Comparison of ENCODE assay signal across 7 mouse cellular contexts in the genomic region with DNA sequence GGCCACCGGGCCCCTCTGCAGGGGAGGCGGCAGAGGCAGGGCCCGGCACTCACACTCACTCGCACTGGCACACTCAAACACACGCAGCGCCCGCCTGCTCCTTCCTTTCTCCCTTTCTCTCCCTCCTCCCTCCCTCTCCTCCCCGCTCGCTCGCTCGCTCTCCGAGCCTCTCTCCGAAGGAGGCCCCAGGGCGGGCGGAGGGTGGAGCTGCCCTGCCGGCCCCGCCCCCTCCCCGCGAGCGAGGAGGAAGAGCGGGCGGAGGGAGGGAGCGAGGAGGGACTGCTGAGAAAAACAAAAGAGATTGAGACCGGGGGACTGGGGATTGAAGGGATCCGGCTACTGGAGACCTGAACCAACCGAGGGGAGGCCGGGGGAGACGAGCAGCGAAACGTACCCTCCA. TPM values are rescaled to one million over a fixed set of nuclear protein-coding genes. Genes with fewer than 3 reads are reported as not detected.
DNase-seq lines count a peak whose midpoint lies in the region; ATAC-seq and TF ChIP-seq lines count a peak whose summit lies in the region.

No protein-coding gene starts in this region.

- peak; percentile 70 for ATAC-seq in hindbrain, postnatal 0 days

- H3K9me3 ChIP-seq in hindbrain, postnatal 0 days (ENCODE audit: low read length), result no peaks in the 10 kb centered on the region
- no peaks in the 10 kb centered on the region for H3K9me3 ChIP-seq in midbrain, embryonic 10.5 days (replicated peaks)

- H3K36me3 ChIP-seq in hindbrain, postnatal 0 days (ENCODE audit: insufficient read depth, low read length), result peaks cover 16% of the 10 kb centered on the region
- H3K36me3 ChIP-seq in midbrain, embryonic 10.5 days, result peaks cover 27% of the 10 kb centered on the region

- H3K4me3 ChIP-seq in gastrocnemius, adult 2 months, result peak overlapping the region; percentile 83
- H3K4me3 ChIP-seq in hindbrain, postnatal 0 days (ENCODE audit: low read length), result peak overlapping the region; percentile 58
- peak overlapping the region; percentile 98 for H3K4me3 ChIP-seq in midbrain, embryonic 10.5 days

- H3K4me1 ChIP-seq in hindbrain, postnatal 0 days (ENCODE audit: insufficient read depth, low read length), result peaks cover 53% of the 10 kb centered on the region
- H3K4me1 ChIP-seq in midbrain, embryonic 10.5 days, result peaks cover 81% of the 10 kb centered on the region

- TF ChIP-seq CTCF in gastrocnemius, adult 2 months (IDR thresholded peaks at IDR 0.05), result no peak
- TF ChIP-seq CTCF in hindbrain, postnatal 0 days (IDR thresholded peaks at IDR 0.05; ENCODE audit: low read depth), result no peak

- peak overlapping the region; percentile 97 for H3K27ac ChIP-seq in gastrocnemius, adult 2 months
- peak overlapping the region; percentile 82 for H3K27ac ChIP-seq in hindbrain, postnatal 0 days
- H3K27ac ChIP-seq in midbrain, embryonic 10.5 days (replicated peaks), result peak overlapping the region; percentile 98

- DNase-seq in adipocyte (ENCODE audit: low spot score), result peak; percentile 90
- peak; percentile 60 to 82 for DNase-seq in cerebellum, postnatal 4 days (ENCODE audit: low spot score in 2 of 2)
- peak; percentile 93 for DNase-seq in gastrocnemius, adult 2 months
- peak; percentile 95 for DNase-seq in hindbrain, postnatal 0 days (ENCODE audit: low spot score)
- DNase-seq in left cerebral cortex, postnatal 36 days (ENCODE audit: low spot score in 2 of 2), result peak; percentile 78 to 89
- peak; percentile 93 for DNase-seq in midbrain, embryonic 10.5 days (ENCODE audit: low spot score)
- DNase-seq in skeletal muscle tissue, adult 2 months (ENCODE audit: low read depth, low spot score), result peak; percentile 65

- H3K4me2 ChIP-seq in hindbrain, postnatal 0 days (ENCODE audit: low read depth, low read length), result peak overlapping the region; percentile 82

- intact Hi-C loops in gastrocnemius, adult 2 months (cut with DNase I), result no loop called here
- intact Hi-C loops in left cerebral cortex, postnatal 36 days (cut with DNase I), result no loop called here

- H3K9ac ChIP-seq in hindbrain, postnatal 0 days (replicated peaks; ENCODE audit: low read length), result peak overlapping the region; percentile 67

- no peaks in the 10 kb centered on the region for H3K27me3 ChIP-seq in hindbrain, postnatal 0 days (ENCODE audit: insufficient read depth, low read length)
- H3K27me3 ChIP-seq in midbrain, embryonic 10.5 days (ENCODE audit: low read depth, poor library complexity, severe bottlenecking), result no peaks in the 10 kb centered on the region

- WGBS in hindbrain, postnatal 0 days, result 2% methylated on average over 16 of the region's 30 CpGs
- WGBS in midbrain, embryonic 10.5 days, result 1% methylated on average over 28 of the region's 30 CpGs

RNA-seq across cellular contexts. Expression of gene Pprc1, which starts 5.2 kb away (rescaled TPM):
- total RNA-seq in gastrocnemius, adult 2 months (2021), result 10 to 100 TPM; 15.0 to 24.0 TPM
- total RNA-seq in hindbrain, postnatal 0 days (2014; rRNA removed), result 9.3 and 25.0 TPM in 2 replicates
- 7.9 and 9.0 TPM in 2 replicates for polyA plus RNA-seq in hindbrain, postnatal 0 days (2015; fragmentation: Nextera tagmentation; extraction: Ambion mirVana)
- 10 to 100 TPM; 20.5 to 25.5 TPM for total RNA-seq in left cerebral cortex, postnatal 36 days (2021)
- 41.8 and 45.9 TPM in 2 replicates for polyA plus RNA-seq in midbrain, embryonic 10.5 days (2016; fragmentation: Nextera tagmentation; extraction: Ambion mirVana)

RNA-seq across cellular contexts. Expression of gene Ldb1, which starts 5.5 kb away (rescaled TPM):
- total RNA-seq in gastrocnemius, adult 2 months (2021), result 10 to 100 TPM; 17.8 to 19.5 TPM
- total RNA-seq in hindbrain, postnatal 0 days (2014; rRNA removed), result 139 and 140 TPM in 2 replicates
- polyA plus RNA-seq in hindbrain, postnatal 0 days (2015; fragmentation: Nextera tagmentation; extraction: Ambion mirVana), result 76.8 and 83.0 TPM in 2 replicates
- total RNA-seq in left cerebral cortex, postnatal 36 days (2021), result 100 to 1,000 TPM; 108 to 118 TPM
- 79.0 and 79.2 TPM in 2 replicates for polyA plus RNA-seq in midbrain, embryonic 10.5 days (2016; fragmentation: Nextera tagmentation; extraction: Ambion mirVana)

RNA-seq across cellular contexts. Expression of gene Hps6, which starts 36.2 kb away (rescaled TPM):
- total RNA-seq in gastrocnemius, adult 2 months (2021), result 1 to 10 TPM; 3.4 to 3.9 TPM
- total RNA-seq in hindbrain, postnatal 0 days (2014; rRNA removed), result 10.6 and 13.1 TPM in 2 replicates
- polyA plus RNA-seq in hindbrain, postnatal 0 days (2015; fragmentation: Nextera tagmentation; extraction: Ambion mirVana), result 4.7 TPM in 2 replicates
- 1 to 10 TPM; 5.9 to 7.1 TPM for total RNA-seq in left cerebral cortex, postnatal 36 days (2021)
- polyA plus RNA-seq in midbrain, embryonic 10.5 days (2016; fragmentation: Nextera tagmentation; extraction: Ambion mirVana), result 4.3 and 4.7 TPM in 2 replicates

RNA-seq across cellular contexts. Expression of gene Nolc1, which starts 36.2 kb away (rescaled TPM):
- total RNA-seq in gastrocnemius, adult 2 months (2021), result 10 to 100 TPM; 22.4 to 22.5 TPM
- 24.1 and 26.9 TPM in 2 replicates for total RNA-seq in hindbrain, postnatal 0 days (2014; rRNA removed)
- 57.7 and 61.6 TPM in 2 replicates for polyA plus RNA-seq in hindbrain, postnatal 0 days (2015; fragmentation: Nextera tagmentation; extraction: Ambion mirVana)
- 10 to 100 TPM; 42.5 to 44.1 TPM for total RNA-seq in left cerebral cortex, postnatal 36 days (2021)
- polyA plus RNA-seq in midbrain, embryonic 10.5 days (2016; fragmentation: Nextera tagmentation; extraction: Ambion mirVana), result 128 and 141 TPM in 2 replicates

RNA-seq across cellular contexts. Expression of gene Armh3, which starts 41.2 kb away (rescaled TPM):
- total RNA-seq in gastrocnemius, adult 2 months (2021), result 10 to 100 TPM; 13.6 to 14.7 TPM
- total RNA-seq in hindbrain, postnatal 0 days (2014; rRNA removed), result 17.5 and 19.1 TPM in 2 replicates
- polyA plus RNA-seq in hindbrain, postnatal 0 days (2015; fragmentation: Nextera tagmentation; extraction: Ambion mirVana), result 15.0 and 16.5 TPM in 2 replicates
- 10 to 100 TPM; 20.1 to 20.2 TPM for total RNA-seq in left cerebral cortex, postnatal 36 days (2021)
- 16.7 and 19.8 TPM in 2 replicates for polyA plus RNA-seq in midbrain, embryonic 10.5 days (2016; fragmentation: Nextera tagmentation; extraction: Ambion mirVana)

Comparison
In these comparisons a context has a peak if more than half of its experiments do, and no peak if none do; other contexts are left out.
1. Peak in every context shown above with its lines: DNase-seq, ATAC-seq, H3K4me3 ChIP-seq and H3K27ac ChIP-seq.